Mouse (Mus musculus): Measurements from ENCODE around the gene Hbq1b. TPM values are rescaled to one million over a fixed set of nuclear protein-coding genes. Genes with fewer than 3 reads are reported as not detected.

Gene Hbq1b
- total RNA-seq (2021) = 1 to 10 TPM in 1 of 2 experiments, not detected in 1; 1.2 TPM

GRCm38 (mm10) chr11:32286695-32287492 lies at the start of gene Hbq1b:
Hbq1b (plus strand) TSS chr11:32286965.
- DNase-seq = peak; percentile 83

GRCm38 (mm10) chr11:32237411-32237795 lies 49.4 kb upstream of the Hbq1b start:
- DNase-seq = no peak

- DNase-seq = peak; percentile 80
These were observed 48.5 kb upstream of the Hbq1b start for GRCm38 (mm10) chr11:32238093-32238860.

- DNase-seq = no peak
These were observed 45.4 kb upstream of the Hbq1b start for GRCm38 (mm10) chr11:32241391-32241790.

GRCm38 (mm10) chr11:32242209-32242608 lies 44.6 kb upstream of the Hbq1b start:
- DNase-seq = no peak

- no peak for DNase-seq
These were observed 43.4 kb upstream of the Hbq1b start for GRCm38 (mm10) chr11:32243205-32243955.

- peak; percentile 58 for DNase-seq
These were observed 42.7 kb upstream of the Hbq1b start for GRCm38 (mm10) chr11:32244064-32244463.

GRCm38 (mm10) chr11:32244617-32245016 lies 42.1 kb upstream of the Hbq1b start:
- no peak for DNase-seq

GRCm38 (mm10) chr11:32245614-32246013 lies 41.2 kb upstream of the Hbq1b start:
- no peak for DNase-seq

GRCm38 (mm10) chr11:32247068-32247467 lies 39.7 kb upstream of the Hbq1b start:
- DNase-seq = no peak

GRCm38 (mm10) chr11:32248350-32248749 lies 38.4 kb upstream of the Hbq1b start:
- no peak for DNase-seq

- no peak for DNase-seq
These were observed 35.6 kb upstream of the Hbq1b start for GRCm38 (mm10) chr11:32250880-32251763.

GRCm38 (mm10) chr11:32253121-32253520 lies 33.6 kb upstream of the Hbq1b start:
- no peak for DNase-seq

GRCm38 (mm10) chr11:32256146-32256545 lies 30.6 kb upstream of the Hbq1b start:
- DNase-seq = no peak

- DNase-seq = no peak
These were observed 30.2 kb upstream of the Hbq1b start for GRCm38 (mm10) chr11:32256566-32256965.

- DNase-seq = no peak
These were observed 23.9 kb upstream of the Hbq1b start for GRCm38 (mm10) chr11:32262674-32263415.

- no peak for DNase-seq
These were observed 21.5 kb upstream of the Hbq1b start for GRCm38 (mm10) chr11:32265117-32265738.

- no peak for DNase-seq
These were observed 20.6 kb upstream of the Hbq1b start for GRCm38 (mm10) chr11:32266194-32266593.

GRCm38 (mm10) chr11:32266776-32267175 lies 20.0 kb upstream of the Hbq1b start:
- DNase-seq = no peak

GRCm38 (mm10) chr11:32267188-32267884 lies 19.4 kb upstream of the Hbq1b start, which contains the start of gene Nprl3:
Nprl3 (minus strand) TSS chr11:32267707.
- DNase-seq = peak; percentile 98

Data from heart, postnatal 4 days (tissue).